Mouse (Mus musculus): ENCODE measurements at regions not wholly inside any gene's neighbourhood (a gene's known extent, or its start where the extent isn't known, plus 50 kb on each side); places are given as distances from the start of the nearest gene placed in this dataset.
A peak's percentile ranks its signal among the peaks of the same experiment; 100 is the strongest.
"Not testable (repeated sequence)": the region's sequence is repeated elsewhere in the genome, so short reads cannot be mapped to it uniquely, and the experiment has no call there.

GRCm38 (mm10) chr1:17415958-17416357 lies 729.7 kb downstream of the Crisp4 start:
- Histone ChIP-seq H3K27ac (replicated peaks) (no peak overlapping the region), H3K36me3 (no peaks in the 10 kb centered on the region), H3K4me3 (no peak overlapping the region), H3K27me3 (ENCODE audit: low read depth, poor library complexity, severe bottlenecking) (no peaks in the 10 kb centered on the region), H3K9me3 (replicated peaks) (no peaks in the 10 kb centered on the region), H3K4me1 (peaks cover 12% of the 10 kb centered on the region)
- DNase-seq (ENCODE audit: low spot score): peak; percentile 26
- WGBS: 15% methylated on average over 3 of the region's 3 CpGs

DNA sequence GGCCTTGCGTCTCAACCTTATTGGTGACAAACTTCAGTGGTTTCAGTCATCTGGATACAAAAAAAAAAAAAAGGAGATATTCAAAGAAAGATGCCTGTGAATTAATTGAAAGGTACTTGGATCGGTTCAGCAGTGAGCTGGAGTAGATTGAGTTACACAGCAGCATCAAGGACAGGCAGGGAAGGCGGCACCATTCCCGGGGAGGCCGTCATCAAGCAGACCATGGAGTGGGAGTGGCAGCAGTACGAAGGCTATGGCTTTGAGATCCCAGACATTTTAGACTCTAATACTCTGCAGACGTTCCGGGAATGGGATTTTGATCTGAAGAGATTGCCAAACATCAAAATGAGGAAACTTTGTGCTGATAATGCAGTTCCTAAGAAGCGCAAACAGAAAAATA lies 750.8 kb downstream of the Crisp4 start:
- Histone ChIP-seq H3K4me3 (no peak overlapping the region), H3K27me3 (ENCODE audit: low read depth, poor library complexity, severe bottlenecking) (no peaks in the 10 kb centered on the region), H3K4me1 (no peaks in the 10 kb centered on the region), H3K36me3 (no peaks in the 10 kb centered on the region), H3K27ac (replicated peaks) (no peak overlapping the region), H3K9me3 (replicated peaks) (no peaks in the 10 kb centered on the region)
- WGBS: 85% methylated on average over 9 of the region's 9 CpGs
- DNase-seq (ENCODE audit: low spot score): no peak

- Histone ChIP-seq H3K9me3 (replicated peaks) (no peaks in the 10 kb centered on the region), H3K4me1 (no peaks in the 10 kb centered on the region), H3K4me3 (no peak overlapping the region), H3K27me3 (ENCODE audit: low read depth, poor library complexity, severe bottlenecking) (no peaks in the 10 kb centered on the region), H3K36me3 (no peaks in the 10 kb centered on the region), H3K27ac (replicated peaks) (no peak overlapping the region)
- DNase-seq (ENCODE audit: low spot score): no peak
- WGBS: 92% methylated on average over 2 of the region's 2 CpGs
Measured at GRCm38 (mm10) chr1:17392114-17392819, 753.4 kb downstream of the Crisp4 start.

DNA sequence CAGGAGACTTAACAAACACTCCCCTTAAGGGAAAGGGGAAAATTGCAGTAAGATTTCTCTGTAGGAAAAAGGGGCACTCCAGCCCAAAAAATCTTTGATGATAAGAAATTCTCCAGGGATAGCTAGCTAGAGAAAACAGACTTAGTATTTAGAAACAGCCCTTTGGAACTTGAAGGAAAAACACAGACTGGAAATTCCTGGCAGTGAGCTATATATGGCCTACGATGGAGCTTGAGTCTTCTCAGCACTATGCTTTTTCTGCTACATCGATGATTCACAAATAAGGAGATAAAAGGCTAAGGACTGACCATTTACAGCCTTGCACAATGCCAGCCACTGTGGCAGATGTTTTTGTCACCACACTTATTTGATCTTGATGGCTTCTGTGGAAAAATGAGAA lies 768.1 kb downstream of the Crisp4 start:
- Histone ChIP-seq H3K4me3 (no peak overlapping the region), H3K9me3 (replicated peaks) (no peaks in the 10 kb centered on the region), H3K36me3 (no peaks in the 10 kb centered on the region), H3K4me1 (no peaks in the 10 kb centered on the region), H3K27me3 (ENCODE audit: low read depth, poor library complexity, severe bottlenecking) (no peaks in the 10 kb centered on the region), H3K27ac (replicated peaks) (no peak overlapping the region)
- WGBS: 81% methylated on average over 2 of the region's 2 CpGs
- no peak for DNase-seq (ENCODE audit: low spot score)

DNA sequence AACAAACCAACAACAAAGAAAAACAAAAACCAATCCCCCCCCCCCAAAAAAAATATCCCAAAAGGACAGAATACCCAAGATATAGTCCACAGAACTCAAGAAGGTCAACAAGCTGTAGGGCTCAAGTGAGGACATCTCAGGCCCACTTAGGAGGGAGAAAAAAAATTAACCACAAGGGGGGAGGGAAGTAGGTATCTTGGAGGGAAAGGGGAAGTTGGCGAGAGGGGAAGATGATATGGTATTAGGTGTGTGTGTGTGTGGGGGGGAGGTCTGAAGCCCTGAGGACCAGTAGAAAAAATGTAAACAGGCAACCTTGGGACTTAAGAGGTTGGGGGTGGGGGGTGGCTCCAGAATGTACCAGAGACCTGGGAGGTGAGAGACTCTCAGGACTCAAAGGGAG lies 797.4 kb downstream of the Crisp4 start:
- H3K27me3 ChIP-seq (ENCODE audit: low read depth, poor library complexity, severe bottlenecking): no peaks in the 10 kb centered on the region
- WGBS: 83% methylated on average over 1 of the region's 1 CpGs
- DNase-seq (ENCODE audit: low spot score): no peak
- no peak overlapping the region for H3K4me3 ChIP-seq
- no peaks in the 10 kb centered on the region for H3K9me3 ChIP-seq (replicated peaks)
- H3K27ac ChIP-seq (replicated peaks): no peak overlapping the region
- no peaks in the 10 kb centered on the region for H3K4me1 ChIP-seq
- no peaks in the 10 kb centered on the region for H3K36me3 ChIP-seq

- no peak for DNase-seq (ENCODE audit: low spot score)
- Histone ChIP-seq H3K36me3 (no peaks in the 10 kb centered on the region), H3K4me1 (no peaks in the 10 kb centered on the region), H3K27ac (replicated peaks) (no peak overlapping the region), H3K9me3 (replicated peaks) (no peaks in the 10 kb centered on the region), H3K4me3 (no peak overlapping the region), H3K27me3 (ENCODE audit: low read depth, poor library complexity, severe bottlenecking) (no peaks in the 10 kb centered on the region)
Measured at GRCm38 (mm10) chr1:17337827-17338226, 807.9 kb downstream of the Crisp4 start.

DNA sequence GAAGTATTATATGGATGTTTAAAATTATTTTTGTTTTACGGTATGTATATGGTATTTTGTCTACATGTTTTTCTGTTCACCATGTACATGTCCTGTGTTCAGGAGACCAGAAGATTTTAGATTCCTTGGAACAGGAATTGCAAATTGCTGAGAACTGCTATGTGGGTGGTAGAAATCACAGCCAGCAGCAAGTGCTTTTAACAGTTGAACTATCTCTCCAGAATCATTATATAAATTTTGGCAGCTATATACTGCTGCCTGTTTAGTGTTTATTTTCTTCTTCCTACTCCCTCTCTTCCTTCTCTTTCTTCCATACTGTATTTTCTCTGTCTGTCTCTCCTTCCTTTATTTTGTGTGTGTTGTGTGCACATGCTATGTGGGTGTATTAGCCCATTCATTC lies 834.3 kb downstream of the Crisp4 start:
- 91% methylated on average over 1 of the region's 1 CpGs for WGBS
- not testable (repeated sequence) for H3K27me3 ChIP-seq (ENCODE audit: low read depth, poor library complexity, severe bottlenecking); H3K4me3 ChIP-seq; H3K36me3 ChIP-seq; H3K27ac ChIP-seq (replicated peaks); H3K4me1 ChIP-seq; H3K9me3 ChIP-seq (replicated peaks); DNase-seq (ENCODE audit: low spot score)

DNA sequence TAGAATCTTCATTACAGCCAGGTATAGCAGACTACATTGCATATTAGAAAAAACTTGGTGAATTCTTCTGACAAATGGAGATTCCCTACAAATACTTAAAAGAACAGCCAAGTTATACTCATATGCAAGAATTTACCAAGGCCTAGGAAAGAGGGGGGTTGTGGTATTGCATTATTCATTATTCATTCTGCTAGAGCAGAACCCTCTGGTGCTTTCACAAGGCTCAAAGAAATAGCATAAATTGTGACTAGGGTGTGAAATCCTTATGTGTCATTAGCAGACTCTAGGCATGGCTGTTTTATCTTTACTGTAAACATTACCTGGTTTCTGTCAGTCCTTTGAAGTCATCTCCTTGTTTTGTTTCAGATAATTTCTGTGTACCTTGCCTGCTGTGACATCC lies 835.8 kb downstream of the Crisp4 start:
- not testable (repeated sequence) for DNase-seq (ENCODE audit: low spot score); H3K4me1 ChIP-seq; H3K27ac ChIP-seq (replicated peaks); H3K9me3 ChIP-seq (replicated peaks); H3K27me3 ChIP-seq (ENCODE audit: low read depth, poor library complexity, severe bottlenecking); H3K4me3 ChIP-seq; H3K36me3 ChIP-seq

Data from midbrain, embryonic 10.5 days (tissue).